Mouse (Mus musculus): ENCODE measurements around the gene Ube2v1.
A peak's percentile ranks its signal among the peaks of the same experiment; 100 is the strongest.

- no peak for TF ChIP-seq CTCF (IDR thresholded peaks at IDR 0.05; ENCODE audit: extremely low read depth, insufficient read length, insufficient replicate concordance, low read depth, low read length)
- peak; percentile 36 for TF ChIP-seq POLR2A (IDR thresholded peaks at IDR 0.05; ENCODE audit: low read depth, low read length)
These were observed 29.6 kb upstream of the Ube2v1 start, which contains the start of gene Gm20431 for GRCm38 (mm10) chr2:167661270-167662203.
